Mouse (Mus musculus) hindbrain, postnatal 0 days (tissue): ENCODE results near the gene Gm17490. TPM values are rescaled to one million over a fixed set of nuclear protein-coding genes. Genes with fewer than 3 reads are reported as not detected.
"Not testable (repeated sequence)": the region's sequence is repeated elsewhere in the genome, so short reads cannot be mapped to it uniquely, and the experiment has no call there.

Source experiments
- ATAC-seq: fragments of 200-750 bp; cut with Nextera tagmentation; 2 replicates; pipeline ENCODE4 v1.8.0; 2017; ENCODE audit warnings: mild to moderate bottlenecking, moderate TSS enrichment, moderate library complexity
- DNase-seq: peaks from one replicate; pipeline ENCODE4 v3.0.0-alpha.2; 2015; ENCODE audit warnings: low spot score
- H3K27ac ChIP-seq: fragments of 300-500 bp; sonication (generic); 2 replicates; pipeline ENCODE4 v1.5.1; 2014; ENCODE audit warnings: mild to moderate bottlenecking
- H3K27me3 ChIP-seq: fragments of 300-500 bp; sonication (generic); 2 replicates; pipeline ENCODE4 v1.6.1; 2014; ENCODE audit warnings: low read length, mixed read lengths; ENCODE audit not compliant: insufficient read depth
- H3K36me3 ChIP-seq: fragments of 300-500 bp; sonication (generic); 2 replicates; pipeline ENCODE4 v1.6.1; 2014; ENCODE audit warnings: low read length, mixed read lengths; ENCODE audit not compliant: insufficient read depth
- H3K4me1 ChIP-seq: fragments of 300-500 bp; sonication (generic); 2 replicates; pipeline ENCODE4 v1.6.1; 2014; ENCODE audit warnings: antibody characterized with exemption, low read length, mixed read lengths; ENCODE audit not compliant: insufficient read depth
- H3K4me2 ChIP-seq: fragments of 300-500 bp; sonication (generic); 2 replicates; pipeline ENCODE4 v1.6.1; 2014; ENCODE audit warnings: low read depth, mild to moderate bottlenecking, low read length, moderate library complexity, mixed read lengths
- H3K4me3 ChIP-seq: fragments of 300-500 bp; sonication (generic); 2 replicates; pipeline ENCODE4 v1.5.1; 2014; ENCODE audit warnings: low read length
- H3K9ac ChIP-seq: fragments of 300-500 bp; sonication (generic); replicated peaks from 2 replicates; pipeline ENCODE4 v1.6.1; 2014; ENCODE audit warnings: mild to moderate bottlenecking, low read length, moderate library complexity, mixed read lengths
- H3K9me3 ChIP-seq: fragments of 300-500 bp; sonication (generic); 2 replicates; pipeline ENCODE4 v1.6.1; 2016; ENCODE audit warnings: low read length, mixed read lengths
- CTCF ChIP-seq: IDR thresholded peaks from 2 replicates; pipeline ENCODE4 v1.5.1; 2016; ENCODE audit warnings: antibody characterized with exemption, control low read depth, low read depth
- WGBS: fragments of 180-500 bp; shearing (Covaris S2); extraction: QIAGEN DNeasy Blood & Tissue Kit; methylation state at CpG from one replicate; pipeline ENCODE4 v1.1.7; 2014; 5-methylcytosine and 5-hydroxymethylcytosine counted together
- polyA plus RNA-seq: library from polyadenylated mRNA; unstranded; fragments of >200 nt; fragmentation: Nextera tagmentation; extraction: Ambion mirVana; gene quantifications from 2 replicates; pipeline ENCODE4 v1.2.1, GENCODE M21; 2015
- total RNA-seq: library from RNA; depleted of rRNA; stranded (reverse); fragments of >200 nt; gene quantifications from 2 replicates; pipeline ENCODE4 v1.2.3, GENCODE M21; 2014

The Gm17490 gene
- total and polyA plus RNA-seq, 2 experiments from 2014 or later: not detected

DNA sequence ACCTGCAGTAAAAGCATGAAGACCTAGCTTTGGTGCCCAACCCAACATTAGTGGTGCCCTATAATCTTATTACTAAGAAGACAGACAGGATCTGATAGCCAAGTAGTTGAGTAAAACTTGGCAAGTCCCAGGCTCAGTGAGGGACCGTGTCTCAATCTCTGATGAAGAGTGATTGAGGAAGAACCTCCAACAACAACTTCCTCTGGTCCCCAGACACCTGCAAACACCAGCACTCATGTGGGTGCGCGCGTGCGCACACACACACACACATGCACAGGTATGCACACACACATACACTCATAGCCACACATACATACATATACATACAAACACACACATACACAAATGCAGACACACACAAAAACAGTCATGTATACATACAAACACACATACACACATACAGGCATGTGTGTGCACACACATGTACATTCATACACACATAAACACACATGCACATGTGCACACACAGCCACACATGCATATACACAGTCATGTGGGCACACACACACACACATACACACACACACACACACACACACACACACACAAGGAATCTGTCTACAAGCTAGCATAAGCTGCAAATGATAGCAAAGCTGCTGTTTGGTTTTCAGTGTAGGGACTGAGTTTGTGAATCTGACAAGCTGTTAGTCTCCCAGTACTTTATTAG is 9.5 kb upstream of the Gm17490 start:
- WGBS: 97% methylated on average over 5 of the region's 5 CpGs
- no peak overlapping the region for H3K27ac ChIP-seq

GRCm38 (mm10) chr2:11635035-11635434 is 9.0 kb upstream of the Gm17490 start:
- TF ChIP-seq CTCF: no peak
- Histone ChIP-seq H3K4me2 (no peak overlapping the region), H3K27ac (no peak overlapping the region), H3K36me3 (no peaks in the 10 kb centered on the region), H3K27me3 (no peaks in the 10 kb centered on the region), H3K4me3 (no peak overlapping the region), H3K9me3 (no peaks in the 10 kb centered on the region), H3K9ac (no peak overlapping the region), H3K4me1 (no peaks in the 10 kb centered on the region)
- no peak for ATAC-seq
- WGBS: 92% methylated on average over 6 of the region's 6 CpGs
- no peak for DNase-seq

More for the DNA sequence above, 9.5 kb upstream of the Gm17490 start:
- Histone ChIP-seq H3K9ac (no peak overlapping the region), H3K4me1 (no peaks in the 10 kb centered on the region), H3K9me3 (no peaks in the 10 kb centered on the region), H3K36me3 (no peaks in the 10 kb centered on the region), H3K27me3 (no peaks in the 10 kb centered on the region), H3K4me3 (no peak overlapping the region), H3K4me2 (no peak overlapping the region)
- ATAC-seq: no peak
- no peak for TF ChIP-seq CTCF
- DNase-seq: no peak

DNA sequence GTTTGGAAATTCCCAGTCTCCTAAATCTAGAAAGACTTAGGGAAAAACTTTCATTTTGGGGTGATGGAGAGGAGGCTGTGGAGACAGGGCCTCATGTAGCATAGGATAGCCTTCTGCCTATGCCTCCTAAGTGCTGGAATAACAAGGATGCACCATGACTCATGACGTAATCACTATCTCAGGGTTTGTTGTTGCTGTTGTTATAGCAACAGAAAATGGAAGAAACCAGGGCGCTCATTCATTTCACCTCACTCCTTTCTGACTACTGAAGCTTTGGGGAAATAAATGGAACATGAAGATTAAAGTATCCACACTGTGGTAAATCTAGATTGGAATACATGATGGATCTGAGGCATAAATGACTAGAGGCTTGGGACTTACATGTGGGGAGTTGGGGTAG is 2.3 kb downstream of the Gm17490 start:
- H3K4me3 ChIP-seq: no peak overlapping the region
- no peaks in the 10 kb centered on the region for H3K4me1 ChIP-seq
- ATAC-seq (no peak), DNase-seq (no peak)
- no peak overlapping the region for H3K4me2 ChIP-seq
- no peak for TF ChIP-seq CTCF
- H3K27me3 ChIP-seq: no peaks in the 10 kb centered on the region
- no peak overlapping the region for H3K9ac ChIP-seq
- 94% methylated on average over 2 of the region's 2 CpGs for WGBS
- H3K9me3 ChIP-seq: no peaks in the 10 kb centered on the region
- H3K27ac ChIP-seq: no peak overlapping the region
- no peaks in the 10 kb centered on the region for H3K36me3 ChIP-seq

DNA sequence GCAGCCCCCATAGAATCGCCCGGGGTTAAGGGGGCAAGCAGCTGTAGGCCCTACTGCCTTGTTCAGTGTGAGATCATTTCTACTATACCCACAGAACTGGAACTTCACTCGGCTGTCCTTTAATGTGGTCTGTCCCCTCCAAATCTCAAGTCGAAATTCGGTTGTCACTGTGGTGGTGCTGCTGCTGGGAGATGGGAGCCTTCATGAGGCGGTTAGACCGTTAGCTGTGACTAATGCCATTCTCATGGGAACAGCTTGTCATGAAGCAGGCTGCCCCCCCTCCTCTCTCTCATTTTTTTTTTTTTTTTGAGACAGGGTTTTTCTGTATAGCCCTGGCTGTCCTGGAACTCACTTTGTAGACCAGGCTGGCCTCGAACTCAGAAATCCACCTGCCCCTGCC is 2.9 kb downstream of the Gm17490 start:
- WGBS: 89% methylated on average over 8 of the region's 8 CpGs
- H3K4me3 ChIP-seq: no peak overlapping the region
- no peaks in the 10 kb centered on the region for H3K27me3 ChIP-seq
- TF ChIP-seq CTCF: no peak
- DNase-seq (no peak), ATAC-seq (no peak)
- no peaks in the 10 kb centered on the region for H3K36me3 ChIP-seq
- H3K27ac ChIP-seq: no peak overlapping the region
- H3K9ac ChIP-seq: no peak overlapping the region
- no peaks in the 10 kb centered on the region for H3K9me3 ChIP-seq
- no peak overlapping the region for H3K4me2 ChIP-seq
- H3K4me1 ChIP-seq: no peaks in the 10 kb centered on the region

GRCm38 (mm10) chr2:11619598-11619997 is 6.5 kb downstream of the Gm17490 start:
- Histone ChIP-seq H3K27me3 (no peaks in the 10 kb centered on the region), H3K9ac (no peak overlapping the region), H3K36me3 (no peaks in the 10 kb centered on the region), H3K4me2 (no peak overlapping the region), H3K4me1 (no peaks in the 10 kb centered on the region), H3K9me3 (no peaks in the 10 kb centered on the region), H3K4me3 (no peak overlapping the region), H3K27ac (no peak overlapping the region)
- ATAC-seq (no peak), DNase-seq (no peak)
- no peak for TF ChIP-seq CTCF
- 88% methylated on average over 2 of the region's 2 CpGs for WGBS

DNA sequence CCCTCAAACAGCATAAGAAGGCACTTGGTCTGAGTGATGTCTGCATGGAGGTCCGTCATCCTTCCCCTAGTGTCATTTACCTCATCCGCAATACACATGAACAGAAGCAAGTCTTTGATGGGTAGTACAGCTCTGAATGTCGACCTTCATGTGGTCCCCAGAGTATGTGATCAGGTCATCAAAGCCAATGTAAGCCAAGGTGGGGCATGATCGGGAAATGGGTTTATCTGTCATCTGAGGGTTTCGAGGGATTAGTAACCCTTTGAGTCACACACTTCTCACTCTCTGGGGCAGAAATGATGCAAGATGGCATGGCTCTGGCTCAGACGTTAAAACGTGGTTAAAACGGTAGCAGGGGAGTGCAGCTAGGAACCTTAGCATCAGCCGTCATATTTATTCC is 9.2 kb downstream of the Gm17490 start:
- 91% methylated on average over 9 of the region's 9 CpGs for WGBS
- no peak overlapping the region for H3K4me3 ChIP-seq
- no peak for TF ChIP-seq CTCF
- ATAC-seq (no peak), DNase-seq (no peak)
- H3K4me1 ChIP-seq: no peaks in the 10 kb centered on the region
- H3K27ac ChIP-seq: no peak overlapping the region
- no peaks in the 10 kb centered on the region for H3K27me3 ChIP-seq
- no peaks in the 10 kb centered on the region for H3K36me3 ChIP-seq
- no peak overlapping the region for H3K9ac ChIP-seq
- no peak overlapping the region for H3K4me2 ChIP-seq
- H3K9me3 ChIP-seq: no peaks in the 10 kb centered on the region

DNA sequence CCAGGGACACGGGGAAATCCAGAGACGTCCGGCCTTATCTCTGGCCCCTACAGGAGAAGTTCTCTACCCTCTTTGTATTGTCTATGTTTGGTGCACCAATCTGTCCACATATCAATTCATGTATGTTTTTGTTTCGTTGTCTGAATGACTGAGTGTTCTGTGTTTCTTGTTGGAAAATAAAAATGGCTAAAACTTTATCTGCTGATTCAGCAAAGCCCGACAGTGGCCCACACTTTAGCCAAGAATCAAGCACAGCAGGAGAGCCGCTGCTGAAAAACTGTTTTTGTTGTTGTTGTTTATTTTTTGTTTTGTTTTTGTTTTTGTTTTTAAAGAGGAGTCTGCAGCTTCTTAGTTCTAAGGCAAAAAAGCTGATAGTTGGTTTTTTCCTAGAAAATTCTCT is 13.1 kb downstream of the Gm17490 start:
- H3K9me3 ChIP-seq, H3K27ac ChIP-seq, H3K9ac ChIP-seq, H3K4me2 ChIP-seq, ATAC-seq, H3K4me3 ChIP-seq, H3K4me1 ChIP-seq, H3K36me3 ChIP-seq, DNase-seq, H3K27me3 ChIP-seq: not testable (repeated sequence)
- 86% methylated on average over 6 of the region's 6 CpGs for WGBS

GRCm38 (mm10) chr2:11606718-11607117 is 19.3 kb downstream of the Gm17490 start:
- H3K27ac ChIP-seq, H3K4me2 ChIP-seq, H3K27me3 ChIP-seq, ATAC-seq, DNase-seq, H3K4me1 ChIP-seq, H3K4me3 ChIP-seq, H3K36me3 ChIP-seq, H3K9ac ChIP-seq, H3K9me3 ChIP-seq: not testable (repeated sequence)
- 86% methylated on average over 4 of the region's 4 CpGs for WGBS
